Mouse (Mus musculus): ENCODE measurements around the gene Ptprn2. TPM values are rescaled to one million over a fixed set of nuclear protein-coding genes. Genes with fewer than 3 reads are reported as not detected.

Gene Ptprn2
- polyA plus RNA-seq, 1 experiment, result 0.37 TPM

DNA sequence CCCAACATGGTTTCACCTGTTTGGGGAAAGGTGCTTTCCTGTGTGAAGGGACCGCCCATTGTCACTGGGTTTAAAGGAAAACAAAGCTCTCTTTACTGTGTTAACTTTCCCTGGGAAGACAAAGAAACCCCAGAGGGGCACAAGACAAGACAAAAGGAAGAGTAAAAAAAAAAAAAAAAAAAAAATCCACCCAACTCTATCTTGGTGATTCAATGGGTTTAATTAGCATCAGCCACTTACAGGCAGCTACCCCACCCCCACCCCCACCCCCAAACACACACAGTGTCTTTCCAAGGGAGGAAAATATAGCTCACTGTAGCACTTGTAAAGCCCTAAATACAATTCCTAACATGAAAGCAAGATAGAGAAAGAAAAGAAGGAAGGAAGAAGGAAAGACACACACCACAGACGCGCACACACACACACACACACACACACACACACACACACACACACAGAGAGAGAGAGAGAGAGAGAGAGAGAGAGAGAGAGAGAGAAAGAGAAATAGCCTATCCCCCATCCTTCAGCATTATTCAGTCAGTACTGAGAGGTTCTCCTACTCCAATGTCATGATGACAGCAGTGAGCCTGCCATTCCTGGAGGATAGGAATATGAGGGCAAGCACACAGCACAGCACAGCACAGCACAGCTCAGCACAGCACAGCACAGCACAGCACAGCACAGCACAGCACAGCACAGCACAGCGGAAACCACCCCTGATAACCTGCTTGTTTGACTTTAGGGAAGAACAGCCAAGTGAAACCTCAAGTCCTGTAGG, 462.8 kb downstream of the Ptprn2 start:
- no peak for TF ChIP-seq EP300 (IDR thresholded peaks at IDR 0.05; ENCODE audit: insufficient read depth, low read depth, low read length)
- TF ChIP-seq POLR2A (IDR thresholded peaks at IDR 0.05; ENCODE audit: insufficient read depth, low read length), result no peak
- no peak for TF ChIP-seq CTCF (IDR thresholded peaks at IDR 0.05; ENCODE audit: low read depth, low read length)
- Histone ChIP-seq H3K9me3 (replicated peaks; ENCODE audit: control insufficient read depth, insufficient read depth, low read length, poor library complexity, severe bottlenecking) (no peaks in the 10 kb centered on the region), H3K9ac (ENCODE audit: low read depth, poor library complexity, severe bottlenecking) (no peak overlapping the region), H3K4me3 (ENCODE audit: low read depth, low read length) (no peak overlapping the region), H3K27me3 (ENCODE audit: control insufficient read depth, insufficient read depth, low read length, poor library complexity, severe bottlenecking) (no peaks in the 10 kb centered on the region), H3K4me1 (ENCODE audit: control insufficient read depth, insufficient read depth, low read length) (no peaks in the 10 kb centered on the region), H3K27ac (ENCODE audit: insufficient read depth, low read length) (no peak overlapping the region), H3K36me3 (ENCODE audit: control insufficient read depth, insufficient read depth, low read length, poor library complexity, severe bottlenecking) (no peaks in the 10 kb centered on the region)

DNA sequence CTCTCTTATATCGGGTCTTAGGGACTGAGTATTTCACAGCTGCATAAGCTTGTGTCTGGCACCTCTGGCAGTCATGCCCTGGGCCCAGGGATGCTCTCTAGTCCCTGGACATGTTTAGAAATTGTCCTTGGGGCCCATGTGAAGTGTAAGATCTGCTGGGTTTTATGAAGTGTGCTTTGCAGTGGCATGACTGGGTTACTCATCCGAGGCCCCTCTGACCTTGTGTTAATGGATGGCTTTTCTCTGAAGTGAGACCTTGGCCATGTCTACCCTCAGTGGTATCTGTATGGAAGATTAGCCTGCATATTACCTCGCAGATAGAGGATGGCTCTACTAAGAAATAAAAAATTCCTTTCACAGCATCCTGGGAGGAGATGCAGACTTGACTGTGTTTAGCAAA, 464.2 kb downstream of the Ptprn2 start:
- TF ChIP-seq POLR2A (IDR thresholded peaks at IDR 0.05; ENCODE audit: insufficient read depth, low read length) (no peak), EP300 (IDR thresholded peaks at IDR 0.05; ENCODE audit: insufficient read depth, low read depth, low read length) (no peak), CTCF (IDR thresholded peaks at IDR 0.05; ENCODE audit: low read depth, low read length) (no peak)
- Histone ChIP-seq H3K27ac (ENCODE audit: insufficient read depth, low read length) (no peak overlapping the region), H3K9ac (ENCODE audit: low read depth, poor library complexity, severe bottlenecking) (no peak overlapping the region), H3K4me1 (ENCODE audit: control insufficient read depth, insufficient read depth, low read length) (no peaks in the 10 kb centered on the region), H3K9me3 (replicated peaks; ENCODE audit: control insufficient read depth, insufficient read depth, low read length, poor library complexity, severe bottlenecking) (no peaks in the 10 kb centered on the region), H3K27me3 (ENCODE audit: control insufficient read depth, insufficient read depth, low read length, poor library complexity, severe bottlenecking) (no peaks in the 10 kb centered on the region), H3K36me3 (ENCODE audit: control insufficient read depth, insufficient read depth, low read length, poor library complexity, severe bottlenecking) (no peaks in the 10 kb centered on the region), H3K4me3 (ENCODE audit: low read depth, low read length) (no peak overlapping the region)

DNA sequence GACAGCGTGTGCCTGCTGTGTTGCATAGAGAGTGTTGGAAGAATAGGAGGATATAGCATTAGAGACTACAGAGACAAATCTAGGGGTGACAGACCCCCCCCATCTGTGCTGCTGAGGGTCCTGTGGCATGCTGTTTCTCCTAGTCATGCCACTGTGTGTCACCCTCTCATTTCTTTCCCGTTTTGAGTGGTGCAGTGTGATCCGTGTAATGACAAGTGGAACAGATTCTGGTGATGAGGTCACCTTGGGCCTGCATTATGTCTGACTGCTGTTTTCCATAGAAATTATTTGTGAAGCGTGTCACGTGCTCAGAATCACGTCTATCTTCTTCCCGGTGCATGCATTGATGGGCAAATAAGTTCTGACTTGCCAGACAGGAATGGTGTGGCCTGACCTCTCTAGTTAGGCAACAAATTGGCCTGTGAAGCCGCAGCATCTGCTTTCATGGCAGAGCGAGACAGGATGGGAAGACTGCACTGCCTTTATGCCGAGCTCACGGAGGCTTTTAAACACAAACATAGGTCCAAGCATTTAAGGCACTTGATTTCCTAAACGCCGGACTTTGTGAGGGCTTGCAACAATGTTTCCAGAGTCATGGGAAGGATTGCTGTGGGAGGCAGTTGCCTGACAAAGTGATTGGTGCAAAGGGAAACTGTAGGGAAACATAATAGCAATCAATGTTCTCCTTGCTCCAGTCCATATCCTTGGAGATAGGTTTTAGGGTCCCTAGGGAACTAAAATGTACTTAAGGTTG, 467.1 kb downstream of the Ptprn2 start:
- H3K27ac ChIP-seq (ENCODE audit: insufficient read depth, low read length), result no peak overlapping the region
- H3K4me1 ChIP-seq (ENCODE audit: control insufficient read depth, insufficient read depth, low read length), result no peaks in the 10 kb centered on the region
- H3K9me3 ChIP-seq (replicated peaks; ENCODE audit: control insufficient read depth, insufficient read depth, low read length, poor library complexity, severe bottlenecking), result no peaks in the 10 kb centered on the region
- TF ChIP-seq POLR2A (IDR thresholded peaks at IDR 0.05; ENCODE audit: insufficient read depth, low read length) (no peak), EP300 (IDR thresholded peaks at IDR 0.05; ENCODE audit: insufficient read depth, low read depth, low read length) (no peak), CTCF (IDR thresholded peaks at IDR 0.05; ENCODE audit: low read depth, low read length) (no peak)
- no peaks in the 10 kb centered on the region for H3K36me3 ChIP-seq (ENCODE audit: control insufficient read depth, insufficient read depth, low read length, poor library complexity, severe bottlenecking)
- H3K4me3 ChIP-seq (ENCODE audit: low read depth, low read length), result no peak overlapping the region
- H3K9ac ChIP-seq (ENCODE audit: low read depth, poor library complexity, severe bottlenecking), result no peak overlapping the region
- no peaks in the 10 kb centered on the region for H3K27me3 ChIP-seq (ENCODE audit: control insufficient read depth, insufficient read depth, low read length, poor library complexity, severe bottlenecking)

DNA sequence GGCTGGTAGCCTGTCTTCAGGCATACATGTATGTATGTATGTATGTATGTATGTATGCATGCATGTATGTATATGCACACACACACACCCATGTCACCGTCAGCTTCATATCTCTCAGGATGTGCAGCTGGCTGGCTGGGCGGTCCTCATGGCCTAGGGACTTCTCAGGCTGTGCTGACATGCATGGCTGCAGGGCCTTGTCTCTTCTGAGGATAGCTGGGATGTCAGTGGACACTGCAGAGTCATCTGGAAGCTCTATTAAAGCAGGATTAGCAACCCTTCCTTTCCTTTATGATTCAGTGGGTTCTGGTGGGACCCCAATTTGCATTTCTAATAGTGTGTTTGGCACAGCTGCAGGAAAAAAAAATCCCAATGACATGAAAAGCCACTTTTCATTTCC, 473.6 kb downstream of the Ptprn2 start:
- H3K27me3 ChIP-seq (ENCODE audit: control insufficient read depth, insufficient read depth, low read length, poor library complexity, severe bottlenecking), result no peaks in the 10 kb centered on the region
- H3K9me3 ChIP-seq (replicated peaks; ENCODE audit: control insufficient read depth, insufficient read depth, low read length, poor library complexity, severe bottlenecking), result no peaks in the 10 kb centered on the region
- TF ChIP-seq POLR2A (IDR thresholded peaks at IDR 0.05; ENCODE audit: insufficient read depth, low read length) (no peak), EP300 (IDR thresholded peaks at IDR 0.05; ENCODE audit: insufficient read depth, low read depth, low read length) (no peak), CTCF (IDR thresholded peaks at IDR 0.05; ENCODE audit: low read depth, low read length) (no peak)
- H3K27ac ChIP-seq (ENCODE audit: insufficient read depth, low read length), result no peak overlapping the region
- H3K9ac ChIP-seq (ENCODE audit: low read depth, poor library complexity, severe bottlenecking), result no peak overlapping the region
- H3K4me3 ChIP-seq (ENCODE audit: low read depth, low read length), result no peak overlapping the region
- no peaks in the 10 kb centered on the region for H3K4me1 ChIP-seq (ENCODE audit: control insufficient read depth, insufficient read depth, low read length)
- no peaks in the 10 kb centered on the region for H3K36me3 ChIP-seq (ENCODE audit: control insufficient read depth, insufficient read depth, low read length, poor library complexity, severe bottlenecking)

DNA sequence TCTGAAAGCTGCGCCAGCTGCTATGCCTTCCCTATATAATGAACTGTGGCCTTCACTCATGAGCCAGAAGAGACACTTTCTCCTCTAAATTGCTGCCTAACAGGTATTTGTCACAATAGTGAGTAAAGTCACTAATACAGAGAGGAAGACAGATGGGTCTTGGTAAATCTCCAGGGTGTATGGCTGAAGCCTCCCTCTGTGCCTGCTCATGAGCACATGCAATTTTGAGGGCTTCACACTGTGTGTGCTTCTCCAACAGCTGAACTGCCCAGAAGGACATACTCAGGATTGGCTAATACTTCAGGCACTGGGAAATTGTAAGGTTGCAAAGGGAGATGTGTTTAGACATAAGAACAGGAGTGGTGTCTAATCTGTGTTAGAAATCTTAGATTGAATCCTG, 478.4 kb downstream of the Ptprn2 start:
- no peaks in the 10 kb centered on the region for H3K9me3 ChIP-seq (replicated peaks; ENCODE audit: control insufficient read depth, insufficient read depth, low read length, poor library complexity, severe bottlenecking)
- no peaks in the 10 kb centered on the region for H3K27me3 ChIP-seq (ENCODE audit: control insufficient read depth, insufficient read depth, low read length, poor library complexity, severe bottlenecking)
- H3K27ac ChIP-seq (ENCODE audit: insufficient read depth, low read length), result no peak overlapping the region
- H3K4me1 ChIP-seq (ENCODE audit: control insufficient read depth, insufficient read depth, low read length), result no peaks in the 10 kb centered on the region
- no peak overlapping the region for H3K4me3 ChIP-seq (ENCODE audit: low read depth, low read length)
- TF ChIP-seq CTCF (IDR thresholded peaks at IDR 0.05; ENCODE audit: low read depth, low read length) (no peak), EP300 (IDR thresholded peaks at IDR 0.05; ENCODE audit: insufficient read depth, low read depth, low read length) (no peak), POLR2A (IDR thresholded peaks at IDR 0.05; ENCODE audit: insufficient read depth, low read length) (no peak)
- H3K9ac ChIP-seq (ENCODE audit: low read depth, poor library complexity, severe bottlenecking), result no peak overlapping the region
- no peaks in the 10 kb centered on the region for H3K36me3 ChIP-seq (ENCODE audit: control insufficient read depth, insufficient read depth, low read length, poor library complexity, severe bottlenecking)

All from ES-Bruce4 (cell line).